Mouse (Mus musculus): ENCODE data around the gene Tenm4. TPM values are rescaled to one million over a fixed set of nuclear protein-coding genes. Genes with fewer than 3 reads are reported as not detected.

The Tenm4 gene
- polyA plus RNA-seq, 1 experiment from 2014 or later = 9.1 TPM

- Histone ChIP-seq H3K4me2 (ENCODE audit: low read depth, low read length) (no peak overlapping the region), H3K36me3 (ENCODE audit: control insufficient read depth, insufficient read depth) (no peaks in the 10 kb centered on the region), H3K27ac (ENCODE audit: low read length) (no peak overlapping the region), H3K27me3 (ENCODE audit: control insufficient read depth, insufficient read depth, low read length) (no peaks in the 10 kb centered on the region), H3K9me3 (replicated peaks; ENCODE audit: control insufficient read depth, low read length) (no peaks in the 10 kb centered on the region), H3K4me1 (ENCODE audit: control insufficient read depth, insufficient read depth, low read length) (peaks cover 4% of the 10 kb centered on the region; the same call in 1 of the 2 replicates), H3K4me3 (ENCODE audit: low read length) (no peak overlapping the region), H3K9ac (ENCODE audit: low read length) (no peak overlapping the region)
- 75% methylated on average over 7 of the region's 7 CpGs for WGBS
- no peak for ATAC-seq (replicated peaks; ENCODE audit: extremely low read depth, insufficient read depth, low FRiP score)
Observed at GRCm38 (mm10) chr7:96864894-96865722, 694.1 kb downstream of the Tenm4 start.

GRCm38 (mm10) chr7:96869079-96869810 is 698.2 kb downstream of the Tenm4 start:
- no peaks in the 10 kb centered on the region for H3K27me3 ChIP-seq (ENCODE audit: control insufficient read depth, insufficient read depth, low read length)
- 77% methylated on average over 16 of the region's 16 CpGs for WGBS
- H3K9me3 ChIP-seq (replicated peaks; ENCODE audit: control insufficient read depth, low read length) = no peaks in the 10 kb centered on the region
- ATAC-seq (replicated peaks; ENCODE audit: extremely low read depth, insufficient read depth, low FRiP score) = no peak; the same call in 1 of the 2 replicates
- no peak overlapping the region for H3K9ac ChIP-seq (ENCODE audit: low read length)
- H3K36me3 ChIP-seq (ENCODE audit: control insufficient read depth, insufficient read depth) = no peaks in the 10 kb centered on the region
- no peak overlapping the region for H3K27ac ChIP-seq (ENCODE audit: low read length)
- no peak overlapping the region for H3K4me3 ChIP-seq (ENCODE audit: low read length)
- H3K4me1 ChIP-seq (ENCODE audit: control insufficient read depth, insufficient read depth, low read length) = no peaks in the 10 kb centered on the region
- H3K4me2 ChIP-seq (ENCODE audit: low read depth, low read length) = no peak overlapping the region

GRCm38 (mm10) chr7:96870473-96870872 is 699.4 kb downstream of the Tenm4 start:
- no peaks in the 10 kb centered on the region for H3K4me1 ChIP-seq (ENCODE audit: control insufficient read depth, insufficient read depth, low read length)
- WGBS = 84% methylated on average over 8 of the region's 8 CpGs
- no peak for ATAC-seq (replicated peaks; ENCODE audit: extremely low read depth, insufficient read depth, low FRiP score)

DNA sequence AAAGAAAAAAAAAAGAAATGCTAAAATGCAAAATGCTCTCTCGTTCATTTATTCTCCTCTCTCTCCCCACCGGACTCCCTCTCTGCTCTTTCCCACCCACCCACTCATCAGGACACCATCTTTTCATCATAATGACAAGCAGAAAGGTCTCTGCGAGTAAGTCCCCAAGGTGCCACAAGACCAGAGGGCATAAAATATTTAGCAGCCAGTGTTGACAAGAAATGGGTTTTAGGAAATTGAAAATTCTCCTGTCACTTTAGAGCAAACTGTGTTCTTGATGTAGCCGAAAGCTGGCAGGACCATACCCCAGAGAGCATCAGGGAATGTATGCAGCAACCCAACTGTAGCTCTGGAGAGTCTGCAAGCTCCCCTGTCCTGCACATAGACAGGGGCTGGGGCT is 700.0 kb downstream of the Tenm4 start:
- 85% methylated on average over 4 of the region's 4 CpGs for WGBS

More at GRCm38 (mm10) chr7:96870473-96870872, 699.4 kb downstream of the Tenm4 start:
- no peaks in the 10 kb centered on the region for H3K9me3 ChIP-seq (replicated peaks; ENCODE audit: control insufficient read depth, low read length)
- no peaks in the 10 kb centered on the region for H3K27me3 ChIP-seq (ENCODE audit: control insufficient read depth, insufficient read depth, low read length)
- no peak overlapping the region for H3K27ac ChIP-seq (ENCODE audit: low read length)
- H3K9ac ChIP-seq (ENCODE audit: low read length) = no peak overlapping the region
- H3K36me3 ChIP-seq (ENCODE audit: control insufficient read depth, insufficient read depth) = no peaks in the 10 kb centered on the region
- H3K4me2 ChIP-seq (ENCODE audit: low read depth, low read length) = no peak overlapping the region
- H3K4me3 ChIP-seq (ENCODE audit: low read length) = no peak overlapping the region

GRCm38 (mm10) chr7:96878511-96879276 is 707.6 kb downstream of the Tenm4 start:
- Histone ChIP-seq H3K4me2 (ENCODE audit: low read depth, low read length) (no peak overlapping the region), H3K36me3 (ENCODE audit: control insufficient read depth, insufficient read depth) (no peaks in the 10 kb centered on the region), H3K9me3 (replicated peaks; ENCODE audit: control insufficient read depth, low read length) (no peaks in the 10 kb centered on the region), H3K27me3 (ENCODE audit: control insufficient read depth, insufficient read depth, low read length) (no peaks in the 10 kb centered on the region), H3K27ac (ENCODE audit: low read length) (no peak overlapping the region), H3K4me1 (ENCODE audit: control insufficient read depth, insufficient read depth, low read length) (no peaks in the 10 kb centered on the region), H3K4me3 (ENCODE audit: low read length) (no peak overlapping the region), H3K9ac (ENCODE audit: low read length) (no peak overlapping the region)
- ATAC-seq (replicated peaks; ENCODE audit: extremely low read depth, insufficient read depth, low FRiP score) = no peak
- 87% methylated on average over 7 of the region's 7 CpGs for WGBS

More for the DNA sequence above, 700.0 kb downstream of the Tenm4 start:
- H3K9me3 ChIP-seq (replicated peaks; ENCODE audit: control insufficient read depth, low read length) = no peaks in the 10 kb centered on the region
- no peak overlapping the region for H3K4me2 ChIP-seq (ENCODE audit: low read depth, low read length)
- no peaks in the 10 kb centered on the region for H3K36me3 ChIP-seq (ENCODE audit: control insufficient read depth, insufficient read depth)
- no peak for ATAC-seq (replicated peaks; ENCODE audit: extremely low read depth, insufficient read depth, low FRiP score)
- H3K9ac ChIP-seq (ENCODE audit: low read length) = no peak overlapping the region
- H3K4me3 ChIP-seq (ENCODE audit: low read length) = no peak overlapping the region
- H3K4me1 ChIP-seq (ENCODE audit: control insufficient read depth, insufficient read depth, low read length) = no peaks in the 10 kb centered on the region
- H3K27ac ChIP-seq (ENCODE audit: low read length) = no peak overlapping the region
- H3K27me3 ChIP-seq (ENCODE audit: control insufficient read depth, insufficient read depth, low read length) = no peaks in the 10 kb centered on the region

GRCm38 (mm10) chr7:96879593-96879992 is 708.5 kb downstream of the Tenm4 start:
- Histone ChIP-seq H3K4me2 (ENCODE audit: low read depth, low read length) (no peak overlapping the region), H3K4me3 (ENCODE audit: low read length) (no peak overlapping the region), H3K27ac (ENCODE audit: low read length) (no peak overlapping the region), H3K36me3 (ENCODE audit: control insufficient read depth, insufficient read depth) (no peaks in the 10 kb centered on the region), H3K4me1 (ENCODE audit: control insufficient read depth, insufficient read depth, low read length) (no peaks in the 10 kb centered on the region), H3K9ac (ENCODE audit: low read length) (no peak overlapping the region), H3K9me3 (replicated peaks; ENCODE audit: control insufficient read depth, low read length) (no peaks in the 10 kb centered on the region), H3K27me3 (ENCODE audit: control insufficient read depth, insufficient read depth, low read length) (no peaks in the 10 kb centered on the region)
- no peak; the same call in 1 of the 2 replicates for ATAC-seq (replicated peaks; ENCODE audit: extremely low read depth, insufficient read depth, low FRiP score)
- 81% methylated on average over 6 of the region's 6 CpGs for whole genome bisulfite sequencing

DNA sequence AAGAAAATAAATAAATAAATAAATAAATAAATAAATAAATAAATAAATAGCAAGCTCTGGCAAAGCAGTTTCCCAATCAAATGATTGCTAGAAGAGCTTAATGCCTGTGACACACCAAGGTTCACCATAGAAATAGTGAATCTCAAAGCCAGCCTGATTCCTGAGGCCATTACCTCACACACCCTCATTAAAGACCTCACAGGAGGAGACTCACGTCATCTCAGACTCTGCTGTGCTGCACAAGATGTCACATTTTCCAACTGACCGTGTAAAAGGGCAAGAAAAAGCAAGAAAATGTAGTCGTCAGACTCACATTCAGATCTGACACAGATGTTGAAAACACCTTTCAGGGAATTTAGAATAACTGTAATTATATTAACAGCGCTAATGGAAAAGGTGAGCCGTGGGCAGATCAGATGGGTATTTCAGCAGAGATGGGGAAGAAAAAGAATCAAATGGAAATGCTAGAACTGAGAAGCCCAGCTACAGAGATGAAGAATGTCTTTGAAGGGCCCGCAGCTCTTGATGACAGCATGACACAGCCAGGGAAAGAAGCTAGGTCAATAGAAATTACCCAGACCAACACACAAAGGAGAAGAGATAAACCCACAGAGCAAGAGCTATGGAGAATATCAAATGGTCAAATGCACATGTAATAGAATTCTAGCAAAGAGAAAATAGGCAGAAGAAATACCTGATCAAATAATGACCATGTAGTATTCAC is 709.3 kb downstream of the Tenm4 start:
- no peaks in the 10 kb centered on the region for H3K27me3 ChIP-seq (ENCODE audit: control insufficient read depth, insufficient read depth, low read length)
- ATAC-seq (replicated peaks; ENCODE audit: extremely low read depth, insufficient read depth, low FRiP score) = no peak
- H3K4me2 ChIP-seq (ENCODE audit: low read depth, low read length) = no peak overlapping the region
- no peak overlapping the region for H3K4me3 ChIP-seq (ENCODE audit: low read length)
- WGBS = 78% methylated on average over 6 of the region's 6 CpGs
- H3K9me3 ChIP-seq (replicated peaks; ENCODE audit: control insufficient read depth, low read length) = no peaks in the 10 kb centered on the region
- no peaks in the 10 kb centered on the region for H3K4me1 ChIP-seq (ENCODE audit: control insufficient read depth, insufficient read depth, low read length)
- H3K9ac ChIP-seq (ENCODE audit: low read length) = no peak overlapping the region
- no peaks in the 10 kb centered on the region for H3K36me3 ChIP-seq (ENCODE audit: control insufficient read depth, insufficient read depth)
- no peak overlapping the region for H3K27ac ChIP-seq (ENCODE audit: low read length)

- Histone ChIP-seq H3K4me3 (ENCODE audit: low read length) (no peak overlapping the region), H3K4me2 (ENCODE audit: low read depth, low read length) (no peak overlapping the region), H3K27ac (ENCODE audit: low read length) (no peak overlapping the region), H3K36me3 (ENCODE audit: control insufficient read depth, insufficient read depth) (no peaks in the 10 kb centered on the region), H3K27me3 (ENCODE audit: control insufficient read depth, insufficient read depth, low read length) (no peaks in the 10 kb centered on the region), H3K9ac (ENCODE audit: low read length) (no peak overlapping the region), H3K9me3 (replicated peaks; ENCODE audit: control insufficient read depth, low read length) (no peaks in the 10 kb centered on the region), H3K4me1 (ENCODE audit: control insufficient read depth, insufficient read depth, low read length) (no peaks in the 10 kb centered on the region)
- ATAC-seq (replicated peaks; ENCODE audit: extremely low read depth, insufficient read depth, low FRiP score) = no peak
- 93% methylated on average over 3 of the region's 3 CpGs for WGBS
Observed at GRCm38 (mm10) chr7:96883297-96883696, 712.3 kb downstream of the Tenm4 start.
